Mouse (Mus musculus): Measurements from ENCODE around the gene Tmco1.
"Not testable (repeated sequence)": the region's sequence is repeated elsewhere in the genome, so short reads cannot be mapped to it uniquely, and the experiment has no call there.

Tmco1 gene

DNA sequence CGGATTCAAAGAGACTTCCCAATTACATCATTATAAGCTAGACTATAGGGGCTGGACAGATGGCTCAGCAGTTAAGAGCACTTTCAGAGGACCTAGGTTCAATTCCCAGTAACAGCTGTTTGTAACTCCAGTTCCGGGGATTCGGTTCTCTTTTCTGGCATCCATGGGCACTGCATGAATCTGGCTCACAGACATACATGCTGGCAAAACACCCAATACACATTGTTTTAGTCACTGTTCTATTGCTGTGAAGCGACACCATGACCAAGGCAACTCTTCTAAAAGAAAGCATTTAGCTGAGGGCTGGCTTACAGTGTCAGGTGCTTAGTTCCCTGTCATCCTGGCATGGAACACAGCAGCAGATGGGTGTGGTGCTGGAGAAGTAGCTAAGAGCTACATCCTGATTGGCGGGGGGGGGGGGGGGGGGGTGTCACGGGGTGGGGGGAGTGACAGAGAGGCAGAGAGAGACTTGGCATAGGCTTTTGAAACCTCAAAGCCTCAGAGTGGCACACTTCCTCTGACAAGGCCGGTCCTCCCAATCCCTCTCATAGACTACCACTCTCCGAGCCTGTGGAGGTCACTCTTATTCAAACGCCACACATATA, 31.1 kb downstream of the Tmco1 start:
- no peak for DNase-seq (ENCODE audit: low spot score)

GRCm38 (mm10) chr1:167340111-167340787, 32.1 kb downstream of the Tmco1 start:
- no peak for DNase-seq (ENCODE audit: low spot score)

DNA sequence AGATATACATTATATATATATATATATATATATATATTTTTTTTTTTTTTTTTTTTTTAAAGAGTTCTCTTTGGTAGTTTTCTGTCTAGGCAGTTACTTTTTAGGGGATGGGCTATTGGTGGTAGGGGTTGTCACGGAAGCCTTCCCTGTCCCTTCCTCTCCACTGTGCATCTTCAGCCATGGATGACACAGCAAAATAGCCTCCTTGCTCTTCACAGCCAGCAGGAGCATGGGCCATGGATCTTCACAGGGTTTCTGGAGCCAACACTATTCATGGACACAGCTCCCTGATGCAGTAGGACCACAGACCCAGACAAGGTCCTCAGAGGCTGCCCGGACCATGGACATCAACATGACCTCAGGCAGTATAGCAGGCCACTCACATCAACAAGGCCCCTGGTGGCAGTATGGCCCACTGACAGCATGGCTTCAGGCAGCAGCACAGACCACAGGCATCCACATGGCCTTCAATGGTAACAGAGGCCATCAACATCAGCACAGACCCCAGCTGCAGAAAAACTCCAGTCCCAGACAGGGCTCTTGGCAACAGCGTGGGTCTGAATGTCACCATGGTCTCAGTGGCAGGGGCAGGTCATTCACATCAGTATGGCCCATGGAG, 32.8 kb downstream of the Tmco1 start:
- no peak for DNase-seq (ENCODE audit: low spot score)

GRCm38 (mm10) chr1:167342831-167343230, 34.7 kb downstream of the Tmco1 start:
- DNase-seq (ENCODE audit: low spot score) = no peak

- DNase-seq (ENCODE audit: low spot score) = not testable (repeated sequence)
Observed at GRCm38 (mm10) chr1:167345994-167346520, 37.9 kb downstream of the Tmco1 start.

DNA sequence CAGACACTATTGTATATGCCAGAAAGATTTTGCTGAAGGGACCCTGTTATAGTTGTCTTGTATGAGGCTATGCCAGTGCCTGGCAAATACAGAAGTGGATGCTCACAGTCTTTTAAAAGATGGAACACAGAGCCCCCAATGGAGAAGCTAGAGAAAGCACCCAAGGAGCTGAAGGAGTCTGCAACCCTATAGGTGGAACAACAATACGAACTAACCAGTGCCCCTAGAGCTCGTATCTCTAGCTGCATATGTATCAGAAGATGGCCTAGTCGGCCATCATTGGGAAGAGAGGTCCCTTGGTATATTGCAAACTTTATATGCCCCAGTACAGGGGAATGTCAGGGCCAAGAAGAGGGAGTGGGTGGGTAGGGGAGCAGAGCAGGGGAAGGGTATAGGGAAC, 41.0 kb downstream of the Tmco1 start:
- DNase-seq (ENCODE audit: low spot score) = not testable (repeated sequence)

GRCm38 (mm10) chr1:167349815-167350596, 41.8 kb downstream of the Tmco1 start, which contains the start of gene Aldh9a1:
Aldh9a1 (plus strand) TSS chr1:167349991.
- peak; percentile 77 for DNase-seq (ENCODE audit: low spot score)

DNA sequence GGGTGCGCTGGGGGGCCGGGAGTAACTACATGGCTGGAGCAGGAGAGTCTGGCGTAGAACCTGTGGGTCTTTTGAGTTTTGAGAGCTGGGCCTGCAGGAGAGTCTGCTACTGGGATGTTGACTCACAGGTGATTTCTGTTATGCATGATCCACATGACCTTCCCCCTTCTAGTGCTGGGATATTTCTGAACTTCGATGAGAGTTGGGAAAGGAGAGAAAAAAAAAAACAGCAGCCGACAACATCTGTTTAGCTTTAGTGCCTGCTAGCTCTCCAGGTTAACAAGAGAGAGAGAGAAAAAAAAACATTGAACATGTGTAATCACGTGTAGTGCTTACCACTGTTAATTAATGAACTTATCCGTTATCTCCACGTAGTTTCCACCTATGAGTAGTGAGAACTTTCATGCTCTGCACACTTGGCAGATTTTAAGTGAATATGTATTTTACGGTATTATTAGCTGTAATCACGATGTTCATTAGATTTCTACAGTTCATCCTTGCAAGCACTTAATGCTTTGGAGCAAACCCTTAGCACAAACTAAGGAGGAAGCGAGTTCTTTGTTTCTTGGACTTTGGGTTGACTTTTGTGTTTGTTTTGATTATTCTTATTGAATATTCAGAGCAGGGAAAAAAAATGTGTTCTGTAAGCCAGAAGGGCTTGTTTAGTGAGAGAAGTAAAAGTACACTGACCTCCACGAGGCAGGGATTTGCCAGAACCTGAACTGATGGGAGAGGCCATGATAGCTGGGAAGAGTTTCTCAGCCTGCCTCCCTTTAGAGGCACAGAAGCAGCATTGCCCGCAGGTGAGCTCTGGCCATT, 42.6 kb downstream of the Tmco1 start:
- DNase-seq (ENCODE audit: low spot score) = no peak

DNA sequence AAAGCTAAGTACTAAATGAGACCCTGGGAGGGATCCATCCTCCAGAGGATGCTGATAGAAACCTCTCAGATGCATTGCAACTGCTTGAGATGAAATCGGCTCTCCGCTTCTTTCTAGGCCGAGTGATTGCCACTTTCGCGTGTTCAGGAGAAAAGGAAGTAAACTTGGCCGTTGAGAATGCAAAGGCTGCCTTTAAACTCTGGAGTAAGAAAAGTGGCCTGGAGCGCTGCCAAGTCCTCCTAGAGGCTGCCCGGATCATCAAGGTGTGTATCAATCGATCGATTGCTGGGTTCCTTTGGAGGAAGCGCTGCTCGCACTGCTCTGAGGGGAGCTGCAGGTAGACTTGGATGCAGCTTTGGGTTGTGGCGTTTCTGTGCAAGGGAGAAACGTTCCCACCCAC, 44.2 kb downstream of the Tmco1 start:
- no peak for DNase-seq (ENCODE audit: low spot score)

DNA sequence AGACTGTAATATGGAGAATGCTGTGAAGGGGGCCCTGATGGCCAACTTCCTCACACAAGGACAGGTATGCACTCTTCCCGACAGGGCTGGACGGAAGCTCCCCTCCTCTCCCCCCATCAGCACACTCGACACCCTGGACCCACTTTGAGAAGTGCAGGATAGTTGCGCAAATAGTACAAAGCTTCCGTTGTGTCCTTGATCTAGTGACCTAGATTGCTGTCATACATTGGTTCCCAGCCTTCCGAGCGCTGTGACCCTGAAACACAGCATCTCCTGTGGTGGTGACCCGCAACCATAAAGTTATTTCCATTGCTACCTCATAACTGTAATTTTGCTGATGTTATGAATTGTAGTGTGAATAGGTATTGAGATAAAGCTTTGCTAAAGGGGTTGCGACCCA, 49.2 kb downstream of the Tmco1 start:
- DNase-seq (ENCODE audit: low spot score) = no peak

- no peak for DNase-seq (ENCODE audit: low spot score)
Observed at GRCm38 (mm10) chr1:167358731-167359130, 50.6 kb downstream of the Tmco1 start.

DNA sequence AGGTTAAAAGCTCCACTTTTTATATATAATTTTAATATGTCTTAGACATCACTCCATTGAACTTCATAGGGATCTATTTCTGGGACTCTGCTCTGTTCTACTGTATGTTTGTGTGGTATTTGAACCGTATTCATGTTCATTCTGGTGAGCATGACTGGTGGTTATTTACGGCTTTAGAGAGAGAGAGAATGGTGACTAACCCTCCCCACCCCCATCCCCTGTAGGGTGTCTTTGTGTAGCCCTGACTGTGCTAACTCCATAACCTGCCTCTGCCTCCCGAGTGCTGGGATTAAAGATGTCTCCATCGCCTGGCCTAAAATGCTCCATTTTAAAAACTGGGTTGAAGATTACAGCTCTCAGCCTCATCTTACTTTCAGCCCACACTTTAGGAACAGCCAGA, 52.1 kb downstream of the Tmco1 start:
- DNase-seq (ENCODE audit: low spot score) = no peak

DNA sequence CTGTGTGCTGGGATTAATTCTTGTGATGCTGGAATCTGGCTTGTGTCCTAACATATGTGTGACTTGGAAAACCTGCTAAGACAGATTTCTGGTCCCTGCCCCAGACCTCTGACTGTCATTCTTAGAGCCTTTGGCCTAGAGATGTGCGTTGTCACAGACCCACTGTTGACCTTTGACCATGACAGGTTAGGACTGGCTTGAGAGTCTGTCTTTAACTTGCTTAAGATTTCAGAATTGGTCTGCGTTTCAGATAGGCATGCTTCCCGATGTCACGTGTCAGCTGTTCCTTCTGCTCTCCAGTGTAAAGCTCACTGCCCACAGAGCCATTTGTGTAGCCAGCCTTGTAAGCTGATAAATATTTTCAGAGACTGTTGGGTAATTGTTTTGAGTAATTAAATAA, 54.6 kb downstream of the Tmco1 start:
- DNase-seq (ENCODE audit: low spot score) = no peak

- no peak for DNase-seq (ENCODE audit: low spot score)
Observed at GRCm38 (mm10) chr1:167363322-167363721, 55.1 kb downstream of the Tmco1 start.

- no peak for DNase-seq (ENCODE audit: low spot score)
Observed at GRCm38 (mm10) chr1:167365808-167366207, 57.6 kb downstream of the Tmco1 start.

DNA sequence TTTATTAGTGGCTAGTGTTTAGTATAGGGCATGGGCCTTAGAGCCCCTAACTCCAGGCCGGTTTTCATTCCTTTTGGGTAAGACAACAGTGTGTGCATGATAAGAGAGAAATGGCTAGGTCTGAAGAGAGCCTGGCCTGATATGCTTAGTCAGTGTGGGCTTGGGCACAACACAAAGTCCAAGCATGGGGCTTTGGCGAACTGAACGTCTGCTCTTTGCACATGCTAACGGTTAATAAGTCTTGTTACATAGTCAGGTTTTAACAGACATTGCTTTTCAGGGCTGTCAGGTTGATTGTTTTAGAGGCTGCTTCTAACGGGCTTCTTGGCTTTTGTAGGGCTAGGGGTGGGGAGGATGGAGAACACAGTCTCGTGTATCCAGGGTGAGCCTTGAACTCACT, 58.4 kb downstream of the Tmco1 start:
- no peak for DNase-seq (ENCODE audit: low spot score)

- no peak for DNase-seq (ENCODE audit: low spot score)
Observed at GRCm38 (mm10) chr1:167368018-167368417, 59.8 kb downstream of the Tmco1 start.

DNA sequence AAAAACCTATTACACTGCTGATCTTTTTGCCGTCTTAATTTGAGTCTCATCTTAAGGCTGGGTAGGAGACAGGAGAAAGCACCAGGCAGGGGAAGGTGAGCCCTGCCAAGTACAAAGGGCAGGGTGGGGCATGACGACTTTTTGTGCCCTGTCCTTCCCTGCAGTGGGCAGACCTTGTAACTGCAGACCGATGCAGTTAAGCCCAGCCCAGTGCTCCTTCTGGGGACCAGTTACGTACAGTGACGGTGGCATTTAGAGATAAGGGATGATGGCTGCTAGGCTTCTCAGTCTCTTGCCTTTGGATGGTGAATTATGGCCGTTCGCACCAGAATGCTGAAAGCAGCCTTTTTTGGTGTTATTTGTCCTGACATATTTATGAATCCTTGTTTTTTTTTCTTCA, 60.3 kb downstream of the Tmco1 start:
- no peak for DNase-seq (ENCODE audit: low spot score)

- DNase-seq (ENCODE audit: low spot score) = peak; percentile 78
Observed at GRCm38 (mm10) chr1:167369905-167370304, 61.7 kb downstream of the Tmco1 start.

GRCm38 (mm10) chr1:167372739-167373138, 64.6 kb downstream of the Tmco1 start:
- no peak for DNase-seq (ENCODE audit: low spot score)

GRCm38 (mm10) chr1:167374003-167374784, 66.0 kb downstream of the Tmco1 start:
- no peak for DNase-seq (ENCODE audit: low spot score)
